Mouse (Mus musculus): ENCODE measurements around the gene 2210011C24Rik. TPM values are rescaled to one million over a fixed set of nuclear protein-coding genes. Genes with fewer than 3 reads are reported as not detected.

The 2210011C24Rik gene
- polyA plus RNA-seq, 1 experiment, result 7.8 TPM

DNA sequence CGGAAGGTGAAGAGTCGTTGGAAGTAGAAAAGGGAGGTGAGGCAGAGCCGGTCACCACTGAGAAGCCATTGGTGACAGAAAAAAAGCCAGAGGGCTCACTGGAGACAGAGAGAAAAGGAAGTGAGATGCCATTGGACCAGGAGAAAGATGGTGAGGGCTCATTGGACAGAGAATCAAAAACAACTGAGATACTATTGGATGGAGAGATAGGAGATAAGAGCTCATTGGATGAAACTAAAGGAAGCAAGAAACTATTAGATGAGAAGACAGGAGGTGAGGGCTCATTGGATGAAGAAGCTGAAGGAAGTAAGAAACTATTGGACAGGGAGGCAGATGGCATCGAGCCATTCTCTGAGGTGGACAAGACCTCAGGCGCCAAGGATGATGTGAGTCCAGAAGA lies 17.3 kb upstream of the 2210011C24Rik start:
- H3K27me3 ChIP-seq (ENCODE audit: control insufficient read depth, insufficient read depth, low read length), result peaks cover 2% of the 10 kb centered on the region; the same call in 1 of the 2 replicates
- H3K27ac ChIP-seq (ENCODE audit: insufficient read depth, low read length), result no peak overlapping the region
- H3K4me3 ChIP-seq (replicated peaks; ENCODE audit: insufficient read depth, low read depth, low read length), result no peak overlapping the region
- TF ChIP-seq CTCF (IDR thresholded peaks at IDR 0.05; ENCODE audit: borderline replicate concordance, insufficient read depth, low read depth, low read length), result no peak
- no peak for TF ChIP-seq POLR2A (IDR thresholded peaks at IDR 0.05; ENCODE audit: borderline replicate concordance, insufficient read depth, low read length)
- no peak for DNase-seq
- WGBS, result 91% methylated on average over 5 of the region's 5 CpGs
- no peaks in the 10 kb centered on the region; the same call in 1 of the 2 replicates for H3K4me1 ChIP-seq (ENCODE audit: control insufficient read depth, insufficient read depth, low read length)

DNA sequence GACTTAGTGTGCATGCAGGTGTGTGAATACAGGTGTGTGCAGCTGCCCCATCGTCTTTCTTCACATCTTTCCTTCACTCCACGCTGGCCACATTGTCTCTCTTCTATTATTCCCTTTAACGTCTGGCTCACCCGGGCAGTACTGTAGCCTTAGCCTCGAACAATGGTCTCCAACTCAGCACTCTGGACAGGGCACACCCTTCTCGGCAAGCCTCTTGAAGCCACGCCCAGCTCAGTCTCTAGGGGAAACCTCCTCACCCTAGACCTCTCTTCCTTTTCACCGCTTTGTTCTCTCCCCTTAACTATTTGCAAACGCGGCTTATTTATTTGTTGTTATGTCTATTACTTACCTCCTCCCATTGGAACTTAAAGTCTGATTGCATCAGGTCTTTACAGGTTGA lies 15.5 kb upstream of the 2210011C24Rik start:
- 18% methylated on average over 10 of the region's 10 CpGs for WGBS

DNA sequence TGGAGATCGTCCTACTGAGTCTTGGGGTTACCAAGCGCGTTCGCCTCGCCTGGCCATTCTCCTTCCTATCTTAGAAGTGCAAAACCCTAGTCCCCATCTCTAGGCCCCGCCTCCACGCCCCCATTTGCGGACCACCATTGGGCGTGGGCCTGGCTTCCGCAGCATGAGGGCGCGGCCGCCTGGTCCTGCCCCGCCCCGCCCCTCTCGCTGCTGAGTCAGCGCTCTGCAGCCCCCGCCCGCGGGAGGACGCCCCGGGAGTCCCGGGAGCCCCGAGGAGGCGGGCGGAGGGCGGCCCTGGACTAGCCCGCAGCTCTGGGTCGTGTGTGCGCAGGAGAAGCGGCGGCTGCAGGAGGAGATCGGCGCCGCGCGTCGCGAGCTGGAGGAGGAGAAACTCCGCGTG lies 13.9 kb upstream of the 2210011C24Rik start:
- Histone ChIP-seq H3K27ac (ENCODE audit: insufficient read depth, low read length) (no peak overlapping the region), H3K4me3 (replicated peaks; ENCODE audit: insufficient read depth, low read depth, low read length) (no peak overlapping the region), H3K4me1 (ENCODE audit: control insufficient read depth, insufficient read depth, low read length) (no peaks in the 10 kb centered on the region; the same call in 1 of the 2 replicates), H3K27me3 (ENCODE audit: control insufficient read depth, insufficient read depth, low read length) (peaks cover 2% of the 10 kb centered on the region; the same call in 1 of the 2 replicates)
- WGBS, result 2% methylated on average over 41 of the region's 41 CpGs
- DNase-seq, result no peak
- TF ChIP-seq CTCF (IDR thresholded peaks at IDR 0.05; ENCODE audit: borderline replicate concordance, insufficient read depth, low read depth, low read length) (no peak), POLR2A (IDR thresholded peaks at IDR 0.05; ENCODE audit: borderline replicate concordance, insufficient read depth, low read length) (no peak)

More for the DNA sequence above, 15.5 kb upstream of the 2210011C24Rik start:
- Histone ChIP-seq H3K4me3 (replicated peaks; ENCODE audit: insufficient read depth, low read depth, low read length) (no peak overlapping the region), H3K27ac (ENCODE audit: insufficient read depth, low read length) (no peak overlapping the region), H3K4me1 (ENCODE audit: control insufficient read depth, insufficient read depth, low read length) (no peaks in the 10 kb centered on the region; the same call in 1 of the 2 replicates), H3K27me3 (ENCODE audit: control insufficient read depth, insufficient read depth, low read length) (peaks cover 2% of the 10 kb centered on the region; the same call in 1 of the 2 replicates)
- TF ChIP-seq POLR2A (IDR thresholded peaks at IDR 0.05; ENCODE audit: borderline replicate concordance, insufficient read depth, low read length) (no peak), CTCF (IDR thresholded peaks at IDR 0.05; ENCODE audit: borderline replicate concordance, insufficient read depth, low read depth, low read length) (no peak)
- DNase-seq, result no peak

DNA sequence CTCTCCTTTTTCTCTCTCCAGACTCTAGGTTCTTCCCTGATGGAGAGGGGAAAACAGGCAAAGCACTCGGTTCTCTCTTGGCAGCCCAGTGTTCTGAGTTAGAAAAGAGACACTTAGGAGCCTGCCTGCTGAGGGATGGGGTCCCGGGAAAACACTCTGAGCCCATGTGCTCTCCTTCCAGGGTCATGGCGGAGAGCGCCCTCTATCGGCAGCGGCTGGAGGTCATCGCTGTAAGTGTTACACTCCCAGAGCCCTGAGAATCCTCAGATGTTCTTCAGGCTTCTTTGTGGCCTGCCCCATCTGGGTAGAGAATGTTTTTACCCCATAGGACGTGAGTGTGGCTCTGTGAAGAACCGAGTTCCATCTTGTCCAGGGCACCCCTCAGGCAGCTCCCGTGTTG lies 12.2 kb upstream of the 2210011C24Rik start:
- Histone ChIP-seq H3K4me1 (ENCODE audit: control insufficient read depth, insufficient read depth, low read length) (no peaks in the 10 kb centered on the region; the same call in 1 of the 2 replicates), H3K27me3 (ENCODE audit: control insufficient read depth, insufficient read depth, low read length) (peaks cover 2% of the 10 kb centered on the region; the same call in 1 of the 2 replicates), H3K27ac (ENCODE audit: insufficient read depth, low read length) (no peak overlapping the region), H3K4me3 (replicated peaks; ENCODE audit: insufficient read depth, low read depth, low read length) (no peak overlapping the region)
- TF ChIP-seq POLR2A (IDR thresholded peaks at IDR 0.05; ENCODE audit: borderline replicate concordance, insufficient read depth, low read length) (no peak), CTCF (IDR thresholded peaks at IDR 0.05; ENCODE audit: borderline replicate concordance, insufficient read depth, low read depth, low read length) (peak; percentile 57)
- WGBS, result 15% methylated on average over 10 of the region's 10 CpGs
- no peak for DNase-seq

DNA sequence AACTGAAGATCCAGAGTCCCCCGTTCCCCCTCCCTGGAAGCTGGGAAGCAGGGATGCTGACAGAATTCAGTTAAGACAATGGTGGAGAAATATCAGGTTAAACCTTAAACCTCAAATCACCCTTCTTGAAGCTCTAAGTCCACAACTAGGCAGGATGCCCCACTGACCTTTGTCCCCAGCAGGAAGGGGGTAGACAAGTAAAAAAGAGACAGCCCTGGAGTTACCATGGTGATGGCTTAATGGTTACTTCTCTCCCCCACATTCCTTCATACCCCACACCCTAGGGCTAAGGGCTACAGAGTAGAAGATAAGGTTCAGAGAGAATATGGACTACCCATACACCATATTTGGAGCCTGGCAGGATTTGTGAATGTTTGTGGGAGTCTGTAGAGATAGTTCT lies 11.7 kb upstream of the 2210011C24Rik start:
- WGBS, result 84% methylated on average over 1 of the region's 1 CpGs
- peaks cover 2% of the 10 kb centered on the region; the same call in 1 of the 2 replicates for H3K27me3 ChIP-seq (ENCODE audit: control insufficient read depth, insufficient read depth, low read length)
- DNase-seq, result no peak
- no peak overlapping the region for H3K27ac ChIP-seq (ENCODE audit: insufficient read depth, low read length)
- H3K4me3 ChIP-seq (replicated peaks; ENCODE audit: insufficient read depth, low read depth, low read length), result no peak overlapping the region
- no peak for TF ChIP-seq CTCF (IDR thresholded peaks at IDR 0.05; ENCODE audit: borderline replicate concordance, insufficient read depth, low read depth, low read length)
- no peak for TF ChIP-seq POLR2A (IDR thresholded peaks at IDR 0.05; ENCODE audit: borderline replicate concordance, insufficient read depth, low read length)
- H3K4me1 ChIP-seq (ENCODE audit: control insufficient read depth, insufficient read depth, low read length), result no peaks in the 10 kb centered on the region; the same call in 1 of the 2 replicates

DNA sequence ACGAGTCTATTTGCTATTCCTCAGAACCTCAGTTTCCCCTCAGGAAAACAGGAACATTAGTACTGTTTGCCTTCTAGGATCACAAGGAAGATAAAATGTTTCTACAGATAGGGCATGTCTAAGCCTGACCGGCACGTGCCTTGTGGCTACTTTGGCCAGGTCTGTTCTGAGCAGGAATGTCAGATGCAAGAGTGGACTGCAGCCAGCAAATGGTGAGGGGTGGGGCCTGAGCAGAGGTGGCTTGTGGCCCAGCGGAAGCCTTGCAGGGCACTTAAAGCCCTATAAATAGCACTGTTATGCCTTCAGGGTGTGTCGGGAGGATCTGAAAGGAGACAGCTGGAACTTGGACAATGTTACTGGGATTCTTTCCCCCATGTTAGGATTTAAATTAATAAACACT lies 11.1 kb upstream of the 2210011C24Rik start:
- H3K4me1 ChIP-seq (ENCODE audit: control insufficient read depth, insufficient read depth, low read length), result no peaks in the 10 kb centered on the region; the same call in 1 of the 2 replicates
- no peak for TF ChIP-seq POLR2A (IDR thresholded peaks at IDR 0.05; ENCODE audit: borderline replicate concordance, insufficient read depth, low read length)
- no peak for TF ChIP-seq CTCF (IDR thresholded peaks at IDR 0.05; ENCODE audit: borderline replicate concordance, insufficient read depth, low read depth, low read length)
- no peak overlapping the region for H3K27ac ChIP-seq (ENCODE audit: insufficient read depth, low read length)
- H3K27me3 ChIP-seq (ENCODE audit: control insufficient read depth, insufficient read depth, low read length), result peaks cover 2% of the 10 kb centered on the region; the same call in 1 of the 2 replicates
- no peak for DNase-seq
- H3K4me3 ChIP-seq (replicated peaks; ENCODE audit: insufficient read depth, low read depth, low read length), result no peak overlapping the region
- WGBS, result 29% methylated on average over 5 of the region's 5 CpGs

DNA sequence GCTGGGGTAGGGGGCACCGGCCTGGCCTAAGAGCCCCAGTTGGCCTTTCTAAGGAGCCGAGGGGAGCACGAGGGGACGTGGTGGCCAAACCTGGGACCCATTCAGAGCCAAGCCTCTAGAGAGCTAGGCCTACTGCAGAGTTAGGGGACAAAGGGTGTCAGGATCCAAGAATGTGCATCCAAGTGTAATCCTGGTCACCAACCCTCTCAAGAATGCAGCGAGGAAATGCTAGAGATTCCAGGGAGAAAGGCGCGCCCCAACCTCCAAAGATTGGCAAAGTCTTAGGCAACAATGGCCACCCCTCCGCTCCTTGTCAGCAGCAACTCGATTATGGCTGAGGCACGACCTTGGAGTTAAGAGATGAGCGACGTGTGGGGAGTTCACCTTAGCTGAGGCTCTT lies 9.6 kb upstream of the 2210011C24Rik start:
- H3K4me3 ChIP-seq (replicated peaks; ENCODE audit: insufficient read depth, low read depth, low read length), result no peak overlapping the region
- H3K27me3 ChIP-seq (ENCODE audit: control insufficient read depth, insufficient read depth, low read length), result peaks cover 2% of the 10 kb centered on the region; the same call in 1 of the 2 replicates
- DNase-seq, result no peak
- H3K27ac ChIP-seq (ENCODE audit: insufficient read depth, low read length), result no peak overlapping the region
- 54% methylated on average over 12 of the region's 12 CpGs for WGBS
- no peaks in the 10 kb centered on the region; the same call in 1 of the 2 replicates for H3K4me1 ChIP-seq (ENCODE audit: control insufficient read depth, insufficient read depth, low read length)
- TF ChIP-seq POLR2A (IDR thresholded peaks at IDR 0.05; ENCODE audit: borderline replicate concordance, insufficient read depth, low read length) (no peak), CTCF (IDR thresholded peaks at IDR 0.05; ENCODE audit: borderline replicate concordance, insufficient read depth, low read depth, low read length) (no peak)

DNA sequence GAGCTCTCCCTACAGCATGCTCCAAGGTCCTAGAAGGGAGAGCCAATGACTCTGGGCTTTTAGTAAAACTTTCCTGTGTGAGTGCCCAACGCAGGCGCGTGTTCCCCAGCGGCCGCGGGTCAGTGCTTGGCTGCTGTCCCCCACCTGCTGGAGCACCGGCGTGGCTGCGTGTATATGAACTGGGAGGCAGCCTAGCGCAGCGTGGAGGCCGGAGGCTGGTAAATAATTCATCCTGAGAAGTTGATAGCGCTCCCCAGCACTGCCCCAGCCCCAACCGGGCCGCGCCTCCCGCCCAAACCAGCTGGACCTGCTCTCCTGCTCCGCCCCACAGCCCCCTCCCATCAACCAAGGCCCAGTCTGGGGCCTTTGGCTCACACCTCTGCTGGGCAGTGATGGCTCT lies 9.1 kb upstream of the 2210011C24Rik start, which contains the start of gene Palm3:
Palm3 (plus strand) TSS at position 376 of the 400 bp plus-strand sequence.
- WGBS, result 19% methylated on average over 18 of the region's 18 CpGs

More for the DNA sequence above, 9.1 kb upstream of the 2210011C24Rik start, which contains the start of gene Palm3:
- Histone ChIP-seq H3K27ac (ENCODE audit: insufficient read depth, low read length) (no peak within 1 kb of the TSS), H3K4me1 (ENCODE audit: control insufficient read depth, insufficient read depth, low read length) (no peaks in the 10 kb centered on the region; the same call in 1 of the 2 replicates), H3K27me3 (ENCODE audit: control insufficient read depth, insufficient read depth, low read length) (peaks cover 2% of the 10 kb centered on the region; the same call in 1 of the 2 replicates), H3K4me3 (replicated peaks; ENCODE audit: insufficient read depth, low read depth, low read length) (no peak within 1 kb of the TSS)
- no peak for DNase-seq
- TF ChIP-seq CTCF (IDR thresholded peaks at IDR 0.05; ENCODE audit: borderline replicate concordance, insufficient read depth, low read depth, low read length) (no peak), POLR2A (IDR thresholded peaks at IDR 0.05; ENCODE audit: borderline replicate concordance, insufficient read depth, low read length) (no peak)
